Mouse (Mus musculus): ENCODE results near the gene Sh3bgrl2. TPM values are rescaled to one million over a fixed set of nuclear protein-coding genes. Genes with fewer than 3 reads are reported as not detected.

Gene Sh3bgrl2
- polyA plus RNA-seq, 1 experiment from 2014 or later = 17.3 TPM

DNA sequence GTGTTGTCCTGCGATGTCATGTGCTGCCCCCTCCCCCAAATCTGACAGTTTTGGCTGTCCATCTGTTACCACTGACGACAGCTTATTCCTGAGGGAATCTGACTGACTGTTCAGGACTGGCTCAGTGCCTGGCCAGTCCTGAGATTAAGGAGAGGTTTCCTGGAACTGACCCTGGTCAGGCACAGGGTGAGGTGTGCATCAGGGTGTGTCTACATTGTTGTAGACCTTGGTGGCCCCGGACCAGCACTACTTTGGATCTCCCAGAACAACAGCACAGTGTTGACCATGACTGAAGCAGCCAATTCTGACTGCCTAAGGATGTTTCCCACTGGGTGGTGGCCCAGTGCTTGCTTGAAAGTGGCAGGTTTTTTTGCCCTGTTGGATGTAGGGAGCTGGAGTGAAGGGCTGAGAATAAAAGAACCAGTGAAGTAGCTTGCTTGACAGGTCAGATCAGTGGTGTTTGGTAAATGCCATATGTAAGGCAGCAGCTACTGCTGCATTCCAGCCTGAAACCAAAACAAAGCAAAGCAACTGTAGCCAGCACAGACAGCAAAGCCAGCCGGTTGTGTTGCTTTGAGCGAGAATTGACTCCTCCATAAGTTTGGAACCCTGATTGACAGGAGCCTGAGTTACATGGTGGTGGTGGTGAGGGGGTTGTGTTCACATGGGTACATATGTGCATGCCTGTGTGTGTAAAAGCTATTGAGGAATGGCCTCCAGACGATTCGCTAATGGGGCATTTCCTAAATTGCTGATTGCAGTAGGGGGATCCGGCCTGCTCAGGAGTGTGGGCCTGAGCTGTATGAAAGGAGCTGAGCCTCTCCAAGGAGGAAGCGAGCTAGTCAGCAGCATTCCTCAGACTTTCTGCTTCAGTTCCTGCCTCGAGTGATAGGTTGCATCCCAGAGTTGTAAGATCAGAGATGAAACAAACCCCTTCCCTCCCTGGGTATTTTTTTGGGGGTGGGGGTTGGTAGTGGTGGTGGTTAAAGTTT is 8.9 kb downstream of the Sh3bgrl2 start:
- peak; percentile 88 for ATAC-seq
- peak; percentile 76 for DNase-seq (ENCODE audit: low spot score)
- Histone ChIP-seq H3K27me3 (replicated peaks; ENCODE audit: insufficient read depth, low read length) (no peaks in the 10 kb centered on the region), H3K4me1 (ENCODE audit: insufficient read depth, low read depth, low read length) (peaks cover 10% of the 10 kb centered on the region; the same call in 1 of the 2 replicates), H3K36me3 (ENCODE audit: insufficient read depth, low read length) (no peaks in the 10 kb centered on the region), H3K4me2 (replicated peaks; ENCODE audit: low read depth, low read length) (no peak overlapping the region), H3K27ac (ENCODE audit: low read length) (peak overlapping the region; percentile 73), H3K4me3 (ENCODE audit: low read depth, low read length) (no peak overlapping the region), H3K9me3 (ENCODE audit: low read length) (no peaks in the 10 kb centered on the region), H3K9ac (replicated peaks; ENCODE audit: low read depth) (no peak overlapping the region)
- TF ChIP-seq CTCF (IDR thresholded peaks at IDR 0.05) (no peak), EP300 (IDR thresholded peaks at IDR 0.05) (peak; percentile 72)
- 24% methylated on average over 10 of the region's 10 CpGs for WGBS

DNA sequence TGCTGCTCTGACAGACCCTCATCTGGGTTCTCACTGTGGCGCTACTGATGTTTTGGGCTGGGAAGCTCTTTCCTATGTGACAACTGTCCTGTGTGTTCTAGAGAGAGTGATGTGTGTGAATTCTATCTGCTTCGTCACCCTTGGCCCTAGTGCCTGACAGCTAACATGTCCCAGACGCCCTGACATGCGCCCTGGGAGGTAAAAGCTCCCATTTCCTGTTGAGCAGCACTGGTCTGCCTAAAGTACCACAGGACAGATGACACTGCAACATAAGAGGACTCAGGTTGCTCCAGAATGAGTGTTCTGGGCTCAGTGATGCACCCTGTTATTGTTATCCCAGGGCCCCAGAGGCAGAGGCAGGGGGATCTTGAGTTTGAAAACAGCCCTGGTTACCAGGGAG is 12.5 kb downstream of the Sh3bgrl2 start:
- H3K27ac ChIP-seq (ENCODE audit: low read length) = no peak overlapping the region
- no peak overlapping the region for H3K4me2 ChIP-seq (replicated peaks; ENCODE audit: low read depth, low read length)
- ATAC-seq (no peak), DNase-seq (ENCODE audit: low spot score) (no peak)
- no peaks in the 10 kb centered on the region for H3K27me3 ChIP-seq (replicated peaks; ENCODE audit: insufficient read depth, low read length)
- no peaks in the 10 kb centered on the region for H3K36me3 ChIP-seq (ENCODE audit: insufficient read depth, low read length)
- 59% methylated on average over 4 of the region's 4 CpGs for WGBS
- no peak overlapping the region for H3K4me3 ChIP-seq (ENCODE audit: low read depth, low read length)
- TF ChIP-seq CTCF (IDR thresholded peaks at IDR 0.05) (no peak), EP300 (IDR thresholded peaks at IDR 0.05) (no peak)
- H3K9ac ChIP-seq (replicated peaks; ENCODE audit: low read depth) = no peak overlapping the region
- no peaks in the 10 kb centered on the region for H3K9me3 ChIP-seq (ENCODE audit: low read length)
- H3K4me1 ChIP-seq (ENCODE audit: insufficient read depth, low read depth, low read length) = peaks cover 10% of the 10 kb centered on the region; the same call in 1 of the 2 replicates

DNA sequence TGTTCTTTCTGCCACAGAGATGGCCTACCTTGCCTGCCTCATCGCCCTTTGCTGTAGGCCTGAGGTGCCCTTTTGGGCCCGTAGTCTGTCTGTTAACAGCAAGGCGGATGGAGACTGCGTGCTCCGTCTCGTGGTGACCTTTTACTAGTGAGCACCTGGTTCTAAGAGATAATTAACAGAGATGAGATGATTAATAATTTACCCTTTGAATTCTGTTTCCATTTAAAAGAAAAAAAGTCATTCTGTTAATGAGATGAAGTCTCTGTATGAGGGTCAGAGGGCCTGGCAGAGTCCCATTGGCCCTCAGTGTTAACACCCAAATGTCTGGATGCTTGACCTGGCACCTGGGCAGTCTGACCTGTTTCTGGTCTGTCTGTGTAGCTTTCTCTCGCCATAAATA is 14.8 kb downstream of the Sh3bgrl2 start:
- no peak overlapping the region for H3K4me2 ChIP-seq (replicated peaks; ENCODE audit: low read depth, low read length)
- no peak overlapping the region for H3K9ac ChIP-seq (replicated peaks; ENCODE audit: low read depth)
- ATAC-seq (no peak), DNase-seq (ENCODE audit: low spot score) (no peak)
- H3K27ac ChIP-seq (ENCODE audit: low read length) = no peak overlapping the region
- H3K27me3 ChIP-seq (replicated peaks; ENCODE audit: insufficient read depth, low read length) = no peaks in the 10 kb centered on the region
- no peaks in the 10 kb centered on the region for H3K9me3 ChIP-seq (ENCODE audit: low read length)
- no peak overlapping the region for H3K4me3 ChIP-seq (ENCODE audit: low read depth, low read length)
- TF ChIP-seq EP300 (IDR thresholded peaks at IDR 0.05) (no peak), CTCF (IDR thresholded peaks at IDR 0.05) (no peak)
- H3K36me3 ChIP-seq (ENCODE audit: insufficient read depth, low read length) = no peaks in the 10 kb centered on the region
- H3K4me1 ChIP-seq (ENCODE audit: insufficient read depth, low read depth, low read length) = peaks cover 4% of the 10 kb centered on the region; the same call in 1 of the 2 replicates
- 82% methylated on average over 7 of the region's 7 CpGs for WGBS

- Histone ChIP-seq H3K4me2 (replicated peaks; ENCODE audit: low read depth, low read length) (no peak overlapping the region; the same call in 1 of the 2 replicates), H3K9me3 (ENCODE audit: low read length) (no peaks in the 10 kb centered on the region), H3K27me3 (replicated peaks; ENCODE audit: insufficient read depth, low read length) (no peaks in the 10 kb centered on the region), H3K27ac (ENCODE audit: low read length) (no peak overlapping the region), H3K4me1 (ENCODE audit: insufficient read depth, low read depth, low read length) (peaks cover 4% of the 10 kb centered on the region; the same call in 1 of the 2 replicates), H3K9ac (replicated peaks; ENCODE audit: low read depth) (no peak overlapping the region), H3K36me3 (ENCODE audit: insufficient read depth, low read length) (no peaks in the 10 kb centered on the region), H3K4me3 (ENCODE audit: low read depth, low read length) (no peak overlapping the region)
- 33% methylated on average over 16 of the region's 16 CpGs for WGBS
- TF ChIP-seq CTCF (IDR thresholded peaks at IDR 0.05) (no peak), EP300 (IDR thresholded peaks at IDR 0.05) (no peak)
- ATAC-seq (peak; percentile 65), DNase-seq (ENCODE audit: low spot score) (peak; percentile 80)
Measured at GRCm38 (mm10) chr9:83563808-83564549, 15.9 kb downstream of the Sh3bgrl2 start.

- no peak overlapping the region for H3K27ac ChIP-seq (ENCODE audit: low read length)
- H3K4me2 ChIP-seq (replicated peaks; ENCODE audit: low read depth, low read length) = no peak overlapping the region
- no peaks in the 10 kb centered on the region for H3K9me3 ChIP-seq (ENCODE audit: low read length)
- DNase-seq (ENCODE audit: low spot score) = no peak
- peaks cover 4% of the 10 kb centered on the region; the same call in 1 of the 2 replicates for H3K4me1 ChIP-seq (ENCODE audit: insufficient read depth, low read depth, low read length)
- 50% methylated on average over 13 of the region's 13 CpGs for WGBS
- H3K4me3 ChIP-seq (ENCODE audit: low read depth, low read length) = no peak overlapping the region
- TF ChIP-seq CTCF (IDR thresholded peaks at IDR 0.05) (no peak), EP300 (IDR thresholded peaks at IDR 0.05) (no peak)
- H3K9ac ChIP-seq (replicated peaks; ENCODE audit: low read depth) = no peak overlapping the region
- H3K27me3 ChIP-seq (replicated peaks; ENCODE audit: insufficient read depth, low read length) = no peaks in the 10 kb centered on the region
- no peak for ATAC-seq
- no peaks in the 10 kb centered on the region for H3K36me3 ChIP-seq (ENCODE audit: insufficient read depth, low read length)
Measured at GRCm38 (mm10) chr9:83564934-83565652, 17.0 kb downstream of the Sh3bgrl2 start.
